Mouse (Mus musculus) MEL (cell line): ENCODE results near the gene Wnt10b. TPM values are rescaled to one million over a fixed set of nuclear protein-coding genes. Genes with fewer than 3 reads are reported as not detected.

Experiments used
- DNase-seq: peaks from one replicate; pipeline ENCODE4 v3.0.0; 2011; ENCODE audit warnings: low read depth, low spot score
- H3K27ac ChIP-seq: 2 replicates; pipeline ENCODE4 v1.5.1; 2012; ENCODE audit warnings: low read depth, mild to moderate bottlenecking, control low read depth, low read length, moderate library complexity; ENCODE audit not compliant: control insufficient read depth
- H3K27me3 ChIP-seq, 2 experiments: fragments of 150-350 bp in 1 of 2; sonication (generic) in 1 of 2; 2 replicates each; pipeline ENCODE4 v1.6.1; 2012; ENCODE audit warnings: low read length in 2 of 2, mild to moderate bottlenecking in 2 of 2, improper control_type of control experiment in 1 of 2, moderate library complexity in 1 of 2; ENCODE audit not compliant: insufficient read depth in 2 of 2, control insufficient read depth in 1 of 2
- H3K36me3 ChIP-seq, 2 experiments: 2 replicates each; pipeline ENCODE4 v1.6.1; 2012 to 2014; ENCODE audit warnings: low read length in 2 of 2, improper control_type of control experiment in 1 of 2, inconsistent platforms in 1 of 2, mild to moderate bottlenecking in 1 of 2; ENCODE audit not compliant: insufficient read depth in 2 of 2, control insufficient read depth in 1 of 2
- H3K4me1 ChIP-seq, 2 experiments: fragments of 150-350 bp in 1 of 2; sonication (generic) in 1 of 2; 2 replicates each; pipeline ENCODE4 v1.6.1; 2012; ENCODE audit warnings: low read length in 2 of 2, improper control_type of control experiment in 1 of 2, mild to moderate bottlenecking in 1 of 2; ENCODE audit not compliant: insufficient read depth in 2 of 2, control insufficient read depth in 1 of 2
- H3K4me3 ChIP-seq, 2 experiments: fragments of 150-350 bp in 1 of 2; sonication (generic) in 1 of 2; 2 replicates each; pipeline ENCODE4 v1.5.1; 2012; ENCODE audit warnings: low read depth in 2 of 2, low read length in 2 of 2, mild to moderate bottlenecking in 2 of 2, moderate library complexity in 2 of 2, control low read depth in 1 of 2, improper control_type of control experiment in 1 of 2; ENCODE audit not compliant: control insufficient read depth in 1 of 2, insufficient read depth in 1 of 2
- H3K79me2 ChIP-seq: 2 replicates; pipeline ENCODE4 v1.6.1; 2012; ENCODE audit warnings: mild to moderate bottlenecking, low read length, moderate library complexity; ENCODE audit not compliant: control insufficient read depth, poor library complexity, insufficient read depth
- H3K9ac ChIP-seq: 2 replicates; pipeline ENCODE4 v1.6.1; 2012; ENCODE audit warnings: low read depth, mild to moderate bottlenecking, control low read depth, low read length, moderate library complexity; ENCODE audit not compliant: control insufficient read depth, poor library complexity, severe bottlenecking
- H3K9me3 ChIP-seq: fragments of 150-350 bp; sonication (generic); replicated peaks from 2 replicates; pipeline ENCODE4 v1.6.1; 2012; ENCODE audit warnings: mild to moderate bottlenecking, low read length, improper control_type of control experiment, moderate library complexity; ENCODE audit not compliant: insufficient read depth
- BHLHE40 ChIP-seq: IDR thresholded peaks from 2 replicates; pipeline ENCODE4 v1.6.1; 2012; ENCODE audit warnings: low read depth, mild to moderate bottlenecking, inconsistent platforms, low read length, improper control_type of control experiment, borderline replicate concordance
- CHD2 ChIP-seq: IDR thresholded peaks from 2 replicates; pipeline ENCODE4 v1.6.1; 2011; ENCODE audit warnings: low read length, improper control_type of control experiment
- CTCF ChIP-seq, 3 experiments: IDR thresholded peaks in 2 of 3; conservative IDR thresholded peaks in 1 of 3; 2 replicates each; pipeline ENCODE4 v1.5.1; 2011 to 2012; ENCODE audit warnings: low read length in 3 of 3, low read depth in 2 of 3, mild to moderate bottlenecking in 2 of 3, improper control_type of control experiment in 1 of 3, inconsistent platforms in 1 of 3, mixed read lengths in 1 of 3, moderate library complexity in 1 of 3; ENCODE audit not compliant: control insufficient read depth in 1 of 3, insufficient read depth in 1 of 3, poor library complexity in 1 of 3, severe bottlenecking in 1 of 3
- E2F4 ChIP-seq: IDR thresholded peaks from 2 replicates; pipeline ENCODE4 v1.6.1; 2011; ENCODE audit warnings: low read depth, low read length, improper control_type of control experiment, borderline replicate concordance
- ELF1 ChIP-seq: IDR thresholded peaks from 2 replicates; pipeline ENCODE4 v1.6.1; 2014; ENCODE audit warnings: low read depth, mild to moderate bottlenecking, inconsistent platforms, low read length, improper control_type of control experiment, moderate library complexity
- GATA1 ChIP-seq: IDR thresholded peaks from 2 replicates; pipeline ENCODE4 v1.6.1; 2011; ENCODE audit warnings: low read depth, low read length, improper control_type of control experiment
- HCFC1 ChIP-seq: IDR thresholded peaks from 2 replicates; pipeline ENCODE4 v1.6.1; 2012; ENCODE audit warnings: low read depth, mild to moderate bottlenecking, inconsistent platforms, low read length, improper control_type of control experiment, moderate library complexity
- JUND ChIP-seq: IDR thresholded peaks from 2 replicates; pipeline ENCODE4 v1.6.1; 2011; ENCODE audit warnings: low read depth, mild to moderate bottlenecking, improper control_type of control experiment, low read length
- KAT2A ChIP-seq: conservative IDR thresholded peaks from 2 replicates; pipeline ENCODE4 v1.6.1; 2012; ENCODE audit warnings: low read depth, low read length, improper control_type of control experiment, inconsistent platforms
- MAFK ChIP-seq: IDR thresholded peaks from 2 replicates; pipeline ENCODE4 v1.6.1; 2011; ENCODE audit warnings: low read depth, mild to moderate bottlenecking, low read length, improper control_type of control experiment, borderline replicate concordance
- MXI1 ChIP-seq: IDR thresholded peaks from 2 replicates; pipeline ENCODE4 v1.6.1; 2011; ENCODE audit warnings: mild to moderate bottlenecking, low read depth, low read length, improper control_type of control experiment
- MYB ChIP-seq: IDR thresholded peaks from 2 replicates; pipeline ENCODE4 v1.6.1; 2011; ENCODE audit warnings: mild to moderate bottlenecking, low read depth, low read length, improper control_type of control experiment
- MYC ChIP-seq: IDR thresholded peaks from 2 replicates; pipeline ENCODE4 v1.6.1; 2011; ENCODE audit warnings: low read depth, mild to moderate bottlenecking, low read length, improper control_type of control experiment, moderate library complexity
- NELFE ChIP-seq: IDR thresholded peaks from 2 replicates; pipeline ENCODE4 v1.6.1; 2011; ENCODE audit warnings: low read depth, low read length, improper control_type of control experiment
- NRF1 ChIP-seq: IDR thresholded peaks from 2 replicates; pipeline ENCODE4 v1.6.1; 2014; ENCODE audit warnings: low read depth, mild to moderate bottlenecking, inconsistent platforms, low read length, improper control_type of control experiment, moderate library complexity; ENCODE audit not compliant: poor library complexity, insufficient read depth, severe bottlenecking
- POLR2A ChIP-seq, 2 experiments: IDR thresholded peaks; 2 replicates each; pipeline ENCODE4 v1.6.1; 2011 to 2012; ENCODE audit warnings: low read length in 2 of 2, mild to moderate bottlenecking in 2 of 2, control low read depth in 1 of 2, improper control_type of control experiment in 1 of 2, low read depth in 1 of 2, moderate library complexity in 1 of 2; ENCODE audit not compliant: control insufficient read depth in 1 of 2, insufficient read depth in 1 of 2, poor library complexity in 1 of 2
- POLR2AphosphoS2 ChIP-seq: IDR thresholded peaks from 2 replicates; pipeline ENCODE4 v1.6.1; 2011; ENCODE audit warnings: low read length, improper control_type of control experiment
- POLR2AphosphoS5 ChIP-seq: IDR thresholded peaks from 2 replicates; pipeline ENCODE4 v1.6.1; 2012; ENCODE audit warnings: low read depth, borderline replicate concordance, mild to moderate bottlenecking, inconsistent platforms, low read length, moderate library complexity, mixed read lengths
- RCOR1 ChIP-seq: IDR thresholded peaks from 2 replicates; pipeline ENCODE4 v1.6.1; 2012; ENCODE audit warnings: low read depth, mild to moderate bottlenecking, inconsistent platforms, low read length, improper control_type of control experiment
- SIN3A ChIP-seq: IDR thresholded peaks from 2 replicates; pipeline ENCODE4 v1.6.1; 2012; ENCODE audit warnings: low read length, improper control_type of control experiment, inconsistent platforms
- SMC3 ChIP-seq: IDR thresholded peaks from 2 replicates; pipeline ENCODE4 v1.6.1; 2011; ENCODE audit warnings: low read depth, low read length, improper control_type of control experiment
- TAL1 ChIP-seq: IDR thresholded peaks from 2 replicates; pipeline ENCODE4 v1.6.1; 2012; ENCODE audit warnings: mild to moderate bottlenecking, inconsistent platforms, low read length, moderate library complexity, mixed read lengths
- TBP ChIP-seq: IDR thresholded peaks from 2 replicates; pipeline ENCODE4 v1.8.0; 2011; ENCODE audit warnings: low read depth, low read length, improper control_type of control experiment
- UBTF ChIP-seq: IDR thresholded peaks from 2 replicates; pipeline ENCODE4 v1.6.1; 2012; ENCODE audit warnings: low read depth, mild to moderate bottlenecking, inconsistent platforms, low read length, improper control_type of control experiment, moderate library complexity, borderline replicate concordance; ENCODE audit not compliant: insufficient read depth
- USF1 ChIP-seq: IDR thresholded peaks from 2 replicates; pipeline ENCODE4 v1.6.1; 2014; ENCODE audit warnings: low read depth, mild to moderate bottlenecking, inconsistent platforms, low read length, improper control_type of control experiment, moderate library complexity
- USF2 ChIP-seq, 2 experiments: IDR thresholded peaks; 2 replicates each; pipeline ENCODE4 v1.6.1; 2011 to 2012; ENCODE audit warnings: improper control_type of control experiment in 2 of 2, low read length in 2 of 2, borderline replicate concordance in 1 of 2, inconsistent platforms in 1 of 2, low read depth in 1 of 2, mild to moderate bottlenecking in 1 of 2; ENCODE audit not compliant: insufficient read depth in 1 of 2
- ZC3H11A ChIP-seq: IDR thresholded peaks from 2 replicates; pipeline ENCODE4 v1.6.1; 2012; ENCODE audit warnings: low read depth, mild to moderate bottlenecking, inconsistent platforms, low read length, improper control_type of control experiment
- ZMIZ1 ChIP-seq: IDR thresholded peaks from 2 replicates; pipeline ENCODE4 v1.6.1; 2012; ENCODE audit warnings: low read depth, mild to moderate bottlenecking, inconsistent platforms, low read length, improper control_type of control experiment, moderate library complexity
- ZNF384 ChIP-seq: IDR thresholded peaks from 2 replicates; pipeline ENCODE4 v1.6.1; 2012; ENCODE audit warnings: low read depth, mild to moderate bottlenecking, inconsistent platforms, low read length, improper control_type of control experiment
- polyA plus RNA-seq, 2 experiments: library from polyadenylated mRNA; stranded (reverse) in 1 of 2; unstranded in 1 of 2; fragments of >175 nt in 1 of 2; fragments of >200 nt in 1 of 2; gene quantifications; 2 replicates each; pipeline versions ENCODE4 v1.2.1 to v1.2.4; 2012; ENCODE audit warnings: low replicate concordance in 2 of 2, low read depth in 1 of 2; ENCODE audit not compliant: insufficient read length in 2 of 2, insufficient read depth in 1 of 2, missing spikeins in 1 of 2
- total RNA-seq: library from RNA; depleted of rRNA; stranded (reverse); fragments of 300-350 nt; gene quantifications from 2 replicates; pipeline ENCODE4 v1.2.3, GENCODE M21; 2012

The Wnt10b gene
- total and polyA plus RNA-seq, 3 experiments: 0.14 to 0.23 TPM; not detected in 1

DNA sequence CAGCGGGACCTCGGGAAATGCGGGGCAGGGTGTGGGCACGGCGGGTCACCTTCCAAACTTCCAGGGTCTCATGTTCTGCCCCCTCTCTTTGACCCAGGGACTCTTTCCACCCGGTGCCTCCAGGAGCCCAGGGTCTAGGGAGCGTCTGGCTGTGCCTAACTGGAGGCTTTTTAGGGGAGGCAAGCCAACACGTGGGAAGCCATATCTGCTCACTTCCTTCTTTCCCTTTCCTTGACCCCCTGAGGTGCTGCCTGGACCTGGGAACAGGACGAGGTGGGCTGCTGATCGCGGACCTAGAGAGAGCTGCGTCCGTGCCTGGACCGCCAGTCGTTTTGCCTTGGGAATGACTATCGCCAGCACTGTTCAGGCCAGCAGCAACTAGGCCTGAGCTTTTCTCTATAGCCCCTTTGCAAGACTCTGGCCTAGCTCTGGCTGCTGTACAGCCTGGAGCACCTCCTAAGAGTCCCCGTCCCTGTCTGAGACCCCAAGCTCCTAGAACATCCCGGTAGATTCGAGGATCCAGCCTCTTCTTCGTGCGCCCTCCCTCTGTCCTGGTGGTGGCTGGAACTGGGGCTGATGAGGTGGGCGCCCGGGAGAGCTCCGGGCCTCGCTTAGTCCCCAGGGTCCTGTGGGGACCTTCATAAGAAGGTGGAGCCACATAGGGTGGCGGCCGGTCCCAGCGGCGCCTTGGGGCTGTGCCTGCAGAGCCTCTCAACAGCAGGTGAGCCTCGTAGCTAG, 28.3 kb upstream of the Wnt10b start (continued):
- TF ChIP-seq USF2 (IDR thresholded peaks at IDR 0.05; ENCODE audit: borderline replicate concordance in 1 of 2, insufficient read depth in 1 of 2, low read depth in 1 of 2, low read length in 2 of 2): no peak
- 0 out of 2 replicates have a peak, but pooled peaks have one; percentile 2 for TF ChIP-seq HCFC1
- TF ChIP-seq SIN3A: peak; percentile 22
- TF ChIP-seq KAT2A: no peak
- TF ChIP-seq USF1: 0 out of 2 replicates have a peak, but pooled peaks have one; percentile 11
- no peak for TF ChIP-seq JUND
- no peak for TF ChIP-seq MYB
- TF ChIP-seq NRF1: no peak
- TF ChIP-seq POLR2AphosphoS5: no peak
- TF ChIP-seq BHLHE40: no peak
- TF ChIP-seq NELFE: no peak
- no peak for TF ChIP-seq ZMIZ1
- TF ChIP-seq POLR2A (IDR thresholded peaks at IDR 0.05; ENCODE audit: control insufficient read depth in 1 of 2, insufficient read depth in 1 of 2, low read depth in 1 of 2, low read length in 2 of 2, poor library complexity in 1 of 2): no peak
- TF ChIP-seq MXI1: peak; percentile 70
- TF ChIP-seq ELF1: no peak
- no peak for TF ChIP-seq RCOR1
- no peak for TF ChIP-seq MYC
- TF ChIP-seq TAL1: no peak
- no peak for TF ChIP-seq E2F4

DNA sequence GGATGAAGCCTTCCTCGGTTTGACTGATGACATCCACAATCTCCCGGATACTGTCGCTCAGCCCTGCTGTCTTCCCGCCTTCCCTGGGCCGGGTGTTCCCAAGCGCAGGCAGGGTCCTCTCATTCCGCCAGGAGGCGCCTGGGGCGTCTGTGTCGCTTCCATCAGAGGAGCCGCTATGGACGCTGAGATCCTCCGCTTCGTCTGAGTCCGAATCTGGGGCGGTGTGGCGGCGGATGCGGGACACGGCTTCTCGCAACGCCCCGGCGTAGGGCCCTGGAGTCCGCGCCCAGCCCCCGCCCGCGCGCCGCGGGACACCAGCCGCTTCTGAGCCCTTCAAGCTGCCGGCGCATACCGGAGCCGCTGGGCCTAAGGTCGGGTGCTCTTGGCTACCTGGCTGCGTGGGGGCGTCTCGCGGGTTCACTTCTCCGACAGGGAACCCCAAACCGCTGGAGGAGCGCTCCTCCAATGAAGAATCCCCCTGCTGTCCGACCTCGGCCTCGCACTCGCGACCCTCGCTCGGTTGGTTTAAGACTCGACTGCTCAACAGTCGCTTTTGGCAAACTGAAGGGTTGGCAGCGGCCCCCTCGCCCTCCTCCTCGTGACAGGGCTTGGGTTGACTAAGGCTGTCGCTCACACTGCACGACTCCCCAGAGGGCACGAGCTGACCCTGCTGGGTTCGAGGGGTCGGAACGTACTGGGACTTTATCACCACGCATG, 27.5 kb upstream of the Wnt10b start:
- peak overlapping the region; percentile 73 for H3K27ac ChIP-seq
- H3K27me3 ChIP-seq: no peaks in the 10 kb centered on the region
- H3K9me3 ChIP-seq: no peaks in the 10 kb centered on the region
- peak overlapping the region; percentile 58 for H3K4me3 ChIP-seq
- H3K4me1 ChIP-seq: peaks cover 2 to 12% of the 10 kb centered on the region in 2 experiments; a peak in 2 of 4 replicates
- H3K79me2 ChIP-seq: peaks cover 28% of the 10 kb centered on the region
- H3K36me3 ChIP-seq: peaks cover 0 to 8% of the 10 kb centered on the region in 2 experiments; a peak in 2 of 4 replicates
- peak overlapping the region; percentile 85 for H3K9ac ChIP-seq
- DNase-seq: peak; percentile 66
- 0 out of 2 replicates have a peak, but pooled peaks have one; percentile 19 for TF ChIP-seq SIN3A
- peak in 2 of 3 experiments; percentile 44 to 53; a peak in 5 of 6 replicates for TF ChIP-seq CTCF (IDR thresholded peaks at IDR 0.05 in 2 of 3, conservative IDR thresholded peaks at IDR 0.05 in 1 of 3; ENCODE audit: control insufficient read depth in 1 of 3, insufficient read depth in 1 of 3, low read depth in 2 of 3, low read length in 3 of 3, poor library complexity in 1 of 3, severe bottlenecking in 1 of 3)
- TF ChIP-seq NRF1: no peak
- TF ChIP-seq POLR2AphosphoS2: 0 out of 2 replicates have a peak, but pooled peaks have one; percentile 18
- peak; percentile 19 for TF ChIP-seq SMC3
- no peak for TF ChIP-seq ZMIZ1
- no peak for TF ChIP-seq RCOR1
- TF ChIP-seq POLR2AphosphoS5: no peak
- no peak for TF ChIP-seq ZNF384
- no peak for TF ChIP-seq TAL1
- TF ChIP-seq TBP: 0 out of 2 replicates have a peak, but pooled peaks have one; percentile 47
- no peak for TF ChIP-seq MAFK
- no peak for TF ChIP-seq CHD2
- no peak for TF ChIP-seq E2F4
- TF ChIP-seq GATA1: no peak
- TF ChIP-seq POLR2A (IDR thresholded peaks at IDR 0.05; ENCODE audit: control insufficient read depth in 1 of 2, insufficient read depth in 1 of 2, low read depth in 1 of 2, low read length in 2 of 2, poor library complexity in 1 of 2): peak in 1 of 2 experiments; percentile 48; a peak in 1 of 4 replicates
- TF ChIP-seq UBTF: no peak
- peak; percentile 15; the same call in 1 of the 2 replicates for TF ChIP-seq NELFE
- TF ChIP-seq ZC3H11A: no peak
- no peak for TF ChIP-seq ELF1
